Mouse (Mus musculus) heart, adult 2 months (tissue): Measurements from ENCODE around the gene Itln1.

ENCODE experiments used
- CTCF ChIP-seq: fragments of 200-600 bp; IDR thresholded peaks from 2 replicates; pipeline ENCODE4 v1.8.1; 2022; ENCODE audit warnings: antibody characterized with exemption, mild to moderate bottlenecking, moderate library complexity
- POLR2A ChIP-seq: fragments of 200-500 bp; IDR thresholded peaks from 2 replicates; pipeline ENCODE4 v1.6.1; 2011; ENCODE audit warnings: mild to moderate bottlenecking, low read depth, low read length, control low read depth; ENCODE audit not compliant: insufficient read depth

GRCm38 (mm10) chr1:171561200-171561599 is 26.1 kb upstream of the Itln1 start:
- no peak for TF ChIP-seq POLR2A
- no peak for TF ChIP-seq CTCF
